ENCODE assay signal across 29 mouse cellular contexts in genomic region chr17:29292996-29293395, GRCm38 (mm10). TPM values are rescaled to one million over a fixed set of nuclear protein-coding genes. Genes with fewer than 3 reads are reported as not detected.
"Had no signal": no experiment of that assay in that cellular context is flagged by ENCODE, and none has a peak within 500 bp of the region (broad histone marks: within the 10 kb centered on the region; RNA-seq: fewer than 3 reads in every experiment).

No protein-coding gene starts in this region.

- H3K27me3 ChIP-seq: heart, embryonic 12.5 days; hindbrain, embryonic 12.5 days; intestine, embryonic 15.5 days; kidney, embryonic 15.5 days; limb, embryonic 13.5 days; limb, embryonic 15.5 days; liver, embryonic 12.5 days had no signal

- H3K9ac ChIP-seq: heart, embryonic 12.5 days; hindbrain, embryonic 12.5 days; hindbrain, embryonic 14.5 days; intestine, embryonic 15.5 days; kidney, embryonic 15.5 days; limb, embryonic 13.5 days; limb, embryonic 15.5 days; liver, embryonic 12.5 days; liver, embryonic 14.5 days had no signal

- H3K4me2 ChIP-seq: heart, embryonic 12.5 days; hindbrain, embryonic 12.5 days; hindbrain, embryonic 14.5 days; intestine, embryonic 15.5 days; kidney, embryonic 15.5 days; limb, embryonic 13.5 days; limb, embryonic 15.5 days; liver, embryonic 12.5 days had no signal

- H3K27ac ChIP-seq: heart, embryonic 10.5 days; hindbrain, embryonic 10.5 days; hindbrain, embryonic 12.5 days; hindbrain, embryonic 14.5 days; intestine, embryonic 15.5 days; kidney, embryonic 15.5 days; kidney, postnatal 0 days; layer of hippocampus, adult 2 months; limb, embryonic 13.5 days; limb, embryonic 15.5 days; liver, embryonic 12.5 days; liver, embryonic 14.5 days had no signal

- ATAC-seq: hindbrain, embryonic 16.5 days; inflammation-experienced regulatory T-cells, adult 6 months; liver, embryonic 12.5 days had no signal

- DNase-seq: gastrocnemius, postnatal 14 days; gastrocnemius, postnatal 36 days; heart, adult 18-20 months; heart, postnatal 10 days; heart, postnatal 4 days; kidney, adult 18-20 months; kidney, adult 8-10 months; kidney, postnatal 14 days; kidney, postnatal 4 days; layer of hippocampus, postnatal 36 days; left cerebral cortex, postnatal 4 days had no signal

- H3K4me1 ChIP-seq: heart, embryonic 12.5 days had no signal

- H3K9me3 ChIP-seq: heart, embryonic 10.5 days; heart, embryonic 12.5 days; hindbrain, embryonic 10.5 days; hindbrain, embryonic 12.5 days; intestine, embryonic 15.5 days; kidney, embryonic 15.5 days; limb, embryonic 13.5 days; limb, embryonic 15.5 days; liver, embryonic 12.5 days had no signal

- H3K4me3 ChIP-seq: heart, embryonic 10.5 days; heart, embryonic 12.5 days; hindbrain, embryonic 10.5 days; hindbrain, embryonic 12.5 days; intestine, embryonic 15.5 days; kidney, embryonic 15.5 days; layer of hippocampus, adult 2 months; limb, embryonic 13.5 days; limb, embryonic 15.5 days; liver, embryonic 12.5 days had no signal

RNA-seq across cellular contexts. Expression of gene Cpne5, which starts 55.0 kb away (rescaled TPM):
- total RNA-seq: gastrocnemius, adult 18-20 months; gastrocnemius, adult 8-10 months; gastrocnemius, postnatal 36 days; liver, adult 2 months had no signal
- polyA plus RNA-seq: liver, adult 2 months had no signal
